In the genomic region with DNA sequence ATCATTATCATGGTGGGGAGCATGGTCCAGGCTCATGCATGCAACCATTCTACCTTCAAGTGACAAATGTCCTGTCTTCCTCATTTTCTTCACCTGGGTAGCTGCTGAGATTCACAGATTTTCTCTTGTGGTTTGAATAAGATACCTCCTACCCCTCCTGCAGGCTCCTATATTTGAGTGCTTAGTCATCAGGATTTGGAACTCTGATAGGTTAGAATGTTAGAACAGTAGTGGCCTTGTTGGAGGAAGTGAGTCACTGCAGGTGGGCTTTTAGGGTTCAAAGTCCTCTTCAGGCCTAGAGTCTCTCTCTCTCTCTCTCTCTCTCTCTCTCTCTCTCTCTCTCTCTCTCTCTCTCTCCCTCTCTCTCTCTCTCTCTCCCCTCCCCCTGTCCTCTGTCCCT, we compare ENCODE assay signal across 24 mouse cellular contexts. TPM values are rescaled to one million over a fixed set of nuclear protein-coding genes. Genes with fewer than 3 reads are reported as not detected.
A peak's percentile ranks its signal among the peaks of the same experiment; 100 is the strongest.
DNase-seq lines count a peak whose midpoint lies in the region; TF ChIP-seq lines count a peak whose summit lies in the region.
"Had no signal": no experiment of that assay in that cellular context is flagged by ENCODE, and none has a peak within 500 bp of the region (broad histone marks: within the 10 kb centered on the region; RNA-seq: fewer than 3 reads in every experiment).

No protein-coding gene starts in this region.

- H3K4me1 ChIP-seq in MEL (ENCODE audit: control insufficient read depth in 1 of 2, insufficient read depth in 2 of 2, low read length in 2 of 2) = peaks cover 0 to 12% of the 10 kb centered on the region in 2 experiments; a peak in 2 of 4 replicates

- no peak overlapping the region for H3K4me3 ChIP-seq in MEL (ENCODE audit: control insufficient read depth in 1 of 2, insufficient read depth in 1 of 2, low read depth in 2 of 2, low read length in 2 of 2)
- H3K4me3 ChIP-seq: embryonic facial prominence, embryonic 12.5 days; embryonic facial prominence, embryonic 15.5 days; forebrain, embryonic 12.5 days; forebrain, embryonic 15.5 days; heart, embryonic 13.5 days had no signal

- TF ChIP-seq EP300 in MEL (IDR thresholded peaks at IDR 0.05; ENCODE audit: low read depth in 1 of 2, low read length in 2 of 2) = no peak

- H3K27ac ChIP-seq in MEL (ENCODE audit: control insufficient read depth, low read depth, low read length) = no peak overlapping the region
- H3K27ac ChIP-seq: embryonic facial prominence, embryonic 12.5 days; embryonic facial prominence, embryonic 15.5 days; forebrain, embryonic 12.5 days; forebrain, embryonic 15.5 days; heart, embryonic 13.5 days; hindbrain, embryonic 14.5 days; hindbrain, postnatal 0 days had no signal

- peak; percentile 14 for DNase-seq in heart, adult 11 months
- no peak for DNase-seq in heart, adult 18-20 months
- DNase-seq in 3T3-L1 (ENCODE audit: low read depth, low spot score) (peak; percentile 51), A20 (ENCODE audit: low read depth, low spot score) (peak; percentile 56), MEL (ENCODE audit: low read depth, low spot score) (peak; percentile 33)
- no peak for DNase-seq in urinary bladder, postnatal 14 days (ENCODE audit: low spot score)
- no peak for DNase-seq in thymus, postnatal 4 days
- DNase-seq: adrenal gland, postnatal 10 days; adrenal gland, postnatal 36 days; B cell, adult 2 months; cerebellum, adult 18-20 months; cerebellum, adult 9-10 months; cerebellum, postnatal 25 days; gastrocnemius, postnatal 25 days; heart, postnatal 14 days; heart, postnatal 4 days; kidney, adult 2 months had no signal

- H3K36me3 ChIP-seq in MEL (ENCODE audit: control insufficient read depth in 1 of 2, insufficient read depth in 2 of 2, low read length in 2 of 2) = no peaks in the 10 kb centered on the region; a peak in 2 of 4 replicates
- H3K36me3 ChIP-seq: embryonic facial prominence, embryonic 12.5 days; embryonic facial prominence, embryonic 15.5 days; forebrain, embryonic 12.5 days; forebrain, embryonic 15.5 days; heart, embryonic 13.5 days had no signal

- no peak for TF ChIP-seq POLR2A in MEL (IDR thresholded peaks at IDR 0.05; ENCODE audit: control insufficient read depth in 1 of 2, insufficient read depth in 1 of 2, low read depth in 1 of 2, low read length in 2 of 2, poor library complexity in 1 of 2)

- no peak overlapping the region for H3K9ac ChIP-seq in MEL (ENCODE audit: control insufficient read depth, low read depth, low read length, poor library complexity, severe bottlenecking)
- H3K9ac ChIP-seq: embryonic facial prominence, embryonic 12.5 days; embryonic facial prominence, embryonic 15.5 days; forebrain, embryonic 12.5 days; forebrain, embryonic 15.5 days; heart, embryonic 13.5 days; hindbrain, embryonic 14.5 days had no signal

- H3K79me2 ChIP-seq in MEL (ENCODE audit: control insufficient read depth, insufficient read depth, low read length, poor library complexity) = peaks cover 9% of the 10 kb centered on the region

- H3K27me3 ChIP-seq in MEL (ENCODE audit: control insufficient read depth in 1 of 2, insufficient read depth in 2 of 2, low read length in 2 of 2) = no peaks in the 10 kb centered on the region
- H3K27me3 ChIP-seq: embryonic facial prominence, embryonic 15.5 days; heart, embryonic 13.5 days had no signal

- TF ChIP-seq RAD21 in MEL (IDR thresholded peaks at IDR 0.05; ENCODE audit: low read depth, low read length) = no peak

- H3K9me3 ChIP-seq in MEL (replicated peaks; ENCODE audit: insufficient read depth, low read length) = no peaks in the 10 kb centered on the region
- H3K9me3 ChIP-seq: embryonic facial prominence, embryonic 12.5 days; embryonic facial prominence, embryonic 15.5 days; forebrain, embryonic 12.5 days; forebrain, embryonic 15.5 days; heart, embryonic 13.5 days had no signal

- no peak for TF ChIP-seq CTCF in MEL (IDR thresholded peaks at IDR 0.05 in 2 of 3, conservative IDR thresholded peaks at IDR 0.05 in 1 of 3; ENCODE audit: control insufficient read depth in 1 of 3, insufficient read depth in 1 of 3, low read depth in 2 of 3, low read length in 3 of 3, poor library complexity in 1 of 3, severe bottlenecking in 1 of 3)

TF ChIP-seq in MEL, 35 proteins besides CTCF, POLR2A, EP300 and RAD21:
- TF ChIP-seq RCOR1 (IDR thresholded peaks at IDR 0.05; ENCODE audit: low read depth, low read length) (peak; percentile 68), MXI1 (IDR thresholded peaks at IDR 0.05; ENCODE audit: low read depth, low read length) (no peak)

RNA-seq across cellular contexts. Expression of a gene that starts 2.6 kb away (rescaled TPM):
- 10 to 100 TPM; 13.6 to 17.0 TPM for total RNA-seq in heart, adult 18-20 months (2021)
- 23.6 and 30.7 TPM in 2 replicates for total RNA-seq in MEL (2012; rRNA removed)
- 10 to 100 TPM in 1 of 2 experiments, not detected in 1; 29.2 TPM for polyA plus RNA-seq in MEL (2012; ENCODE audit: insufficient read depth in 1 of 2, insufficient read length in 2 of 2, low read depth in 1 of 2, low replicate concordance in 2 of 2, missing spikeins in 1 of 2)

Comparison
In these comparisons a context has a peak if more than half of its experiments do, and no peak if none do; other contexts are left out.
1. DNase-seq: peak in heart, adult 11 months (single experiment), 3T3-L1 (single experiment), A20 (single experiment) and MEL (single experiment); none in heart, adult 18-20 months (0 of 2), urinary bladder, postnatal 14 days (single experiment) and thymus, postnatal 4 days (single experiment).